Mouse (Mus musculus): ENCODE results near the gene Ssh1. TPM values are rescaled to one million over a fixed set of nuclear protein-coding genes. Genes with fewer than 3 reads are reported as not detected.

Ssh1 gene
- polyA plus RNA-seq, 1 experiment from 2014 or later = 19.0 TPM

DNA sequence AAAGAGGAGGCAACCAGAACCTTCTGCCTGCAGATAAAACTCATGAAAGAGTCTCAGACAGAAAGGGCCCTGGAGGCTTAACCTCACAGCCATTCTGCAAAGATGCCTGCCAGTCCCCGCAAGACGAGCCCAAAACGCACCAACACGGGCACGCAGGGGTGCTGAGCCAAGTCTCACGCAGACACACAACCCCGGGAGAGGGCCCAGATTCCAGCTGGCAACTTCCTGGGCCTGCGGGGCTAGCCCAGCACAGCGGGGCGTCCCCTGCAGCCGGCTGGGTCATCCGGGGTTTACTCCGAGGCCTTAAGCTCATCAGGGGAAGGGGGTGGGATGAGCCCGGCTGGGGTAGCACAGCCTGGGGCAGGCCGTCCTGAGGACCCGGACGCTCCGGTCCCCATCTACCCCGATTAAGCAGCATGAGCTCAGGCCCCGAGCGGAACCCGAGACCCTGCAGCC lies 635 bp downstream of the Ssh1 start:
- Histone ChIP-seq H3K9ac (peak overlapping the region; percentile 92), H3K4me1 (replicated peaks) (peaks cover 55% of the 10 kb centered on the region), H3K4me3 (peak overlapping the region; percentile 89), H3K27me3 (replicated peaks) (no peaks in the 10 kb centered on the region), H3K27ac (ENCODE audit: poor library complexity, severe bottlenecking) (peak overlapping the region; percentile 93), H3K4me2 (peak overlapping the region; percentile 89), H3K36me3 (peaks cover 9% of the 10 kb centered on the region), H3K9me3 (replicated peaks) (no peaks in the 10 kb centered on the region)
- under 1% methylated on average over 22 of the region's 22 CpGs for WGBS
- ATAC-seq (ENCODE audit: insufficient number of reproducible peaks, low FRiP score) = peak; percentile 42

DNA sequence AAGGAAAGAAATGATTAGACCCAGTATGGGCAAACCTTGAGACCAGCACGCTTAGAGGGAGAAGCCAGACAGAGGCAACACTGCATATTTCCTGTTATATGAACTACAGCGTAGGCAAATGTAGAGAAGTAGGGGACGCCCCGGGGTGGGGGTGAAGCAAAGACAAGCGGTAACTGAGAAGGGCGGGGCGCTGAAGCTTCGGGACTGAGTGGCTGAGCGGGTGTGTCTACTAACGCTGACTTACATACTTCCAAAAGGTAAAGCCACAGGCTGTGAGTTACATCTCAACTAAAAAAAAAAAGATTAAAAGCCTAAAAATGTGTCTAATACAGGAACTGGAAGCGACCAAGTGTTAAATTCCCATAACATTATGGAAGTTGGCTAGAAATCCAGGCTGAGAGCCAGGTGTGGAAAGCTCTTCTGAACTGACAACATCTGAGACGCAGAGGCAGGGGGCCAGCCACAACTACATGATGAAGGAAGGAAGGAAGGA lies 1.3 kb downstream of the Ssh1 start:
- peak overlapping the region; percentile 89 for H3K4me2 ChIP-seq
- H3K27ac ChIP-seq (ENCODE audit: poor library complexity, severe bottlenecking) = peak overlapping the region; percentile 93
- H3K9ac ChIP-seq = peak overlapping the region; percentile 92
- 16% methylated on average over 12 of the region's 12 CpGs for WGBS
- no peak for ATAC-seq (ENCODE audit: insufficient number of reproducible peaks, low FRiP score)
- H3K27me3 ChIP-seq (replicated peaks) = no peaks in the 10 kb centered on the region
- peak overlapping the region; percentile 89 for H3K4me3 ChIP-seq
- H3K4me1 ChIP-seq (replicated peaks) = peaks cover 56% of the 10 kb centered on the region
- H3K9me3 ChIP-seq (replicated peaks) = no peaks in the 10 kb centered on the region
- peaks cover 12% of the 10 kb centered on the region for H3K36me3 ChIP-seq

DNA sequence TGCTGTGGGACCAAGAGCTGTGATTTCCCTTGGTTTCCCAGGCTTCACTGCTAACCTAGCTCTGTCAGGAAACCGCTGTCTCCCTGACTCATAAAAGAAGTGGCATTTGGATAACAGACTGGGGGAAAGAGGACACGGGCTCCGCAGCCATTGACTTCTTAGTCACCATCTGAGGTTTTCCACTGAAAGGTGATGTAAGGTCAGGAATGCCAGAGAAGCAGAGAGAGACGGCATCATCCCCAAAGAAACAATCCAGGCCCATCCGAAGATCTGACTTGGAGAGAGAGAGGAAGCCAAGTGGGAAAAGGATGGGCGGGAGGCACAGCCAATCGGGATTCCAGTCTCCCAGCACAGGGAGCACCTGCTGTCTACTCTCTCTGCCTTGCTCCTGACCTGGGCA lies 2.6 kb downstream of the Ssh1 start:
- H3K9ac ChIP-seq = peak overlapping the region; percentile 31; the same call in 1 of the 2 replicates
- peaks cover 12% of the 10 kb centered on the region for H3K36me3 ChIP-seq
- H3K4me1 ChIP-seq (replicated peaks) = peaks cover 62% of the 10 kb centered on the region
- no peaks in the 10 kb centered on the region for H3K9me3 ChIP-seq (replicated peaks)
- 37% methylated on average over 7 of the region's 7 CpGs for WGBS
- H3K4me2 ChIP-seq = peak overlapping the region; percentile 89
- no peak overlapping the region for H3K27ac ChIP-seq (ENCODE audit: poor library complexity, severe bottlenecking)
- ATAC-seq (ENCODE audit: insufficient number of reproducible peaks, low FRiP score) = no peak
- H3K27me3 ChIP-seq (replicated peaks) = no peaks in the 10 kb centered on the region
- no peak overlapping the region for H3K4me3 ChIP-seq

DNA sequence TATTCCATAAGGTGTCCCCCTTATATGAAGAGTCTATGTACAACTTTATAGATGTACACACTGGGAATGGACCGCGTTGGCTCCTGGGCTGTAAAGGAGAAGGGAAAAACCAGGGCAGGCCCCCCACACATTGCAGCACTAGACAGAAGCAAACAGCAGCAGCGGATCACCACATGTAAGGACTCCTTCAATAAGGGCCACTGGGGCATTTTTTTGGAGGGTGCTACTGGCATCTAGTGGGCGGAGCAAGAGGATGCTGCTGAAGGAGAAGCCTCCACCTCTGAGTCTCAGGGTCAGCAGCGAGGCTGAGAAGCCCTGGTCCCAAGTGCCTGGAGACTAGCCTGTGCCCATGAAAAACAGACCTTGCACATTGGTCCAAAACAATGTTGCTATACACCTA lies 3.1 kb downstream of the Ssh1 start:
- Histone ChIP-seq H3K4me2 (no peak overlapping the region), H3K4me3 (no peak overlapping the region), H3K27me3 (replicated peaks) (no peaks in the 10 kb centered on the region), H3K9ac (no peak overlapping the region), H3K36me3 (peaks cover 12% of the 10 kb centered on the region), H3K4me1 (replicated peaks) (peaks cover 64% of the 10 kb centered on the region), H3K27ac (ENCODE audit: poor library complexity, severe bottlenecking) (no peak overlapping the region), H3K9me3 (replicated peaks) (no peaks in the 10 kb centered on the region)
- no peak for ATAC-seq (ENCODE audit: insufficient number of reproducible peaks, low FRiP score)
- 89% methylated on average over 5 of the region's 5 CpGs for WGBS

DNA sequence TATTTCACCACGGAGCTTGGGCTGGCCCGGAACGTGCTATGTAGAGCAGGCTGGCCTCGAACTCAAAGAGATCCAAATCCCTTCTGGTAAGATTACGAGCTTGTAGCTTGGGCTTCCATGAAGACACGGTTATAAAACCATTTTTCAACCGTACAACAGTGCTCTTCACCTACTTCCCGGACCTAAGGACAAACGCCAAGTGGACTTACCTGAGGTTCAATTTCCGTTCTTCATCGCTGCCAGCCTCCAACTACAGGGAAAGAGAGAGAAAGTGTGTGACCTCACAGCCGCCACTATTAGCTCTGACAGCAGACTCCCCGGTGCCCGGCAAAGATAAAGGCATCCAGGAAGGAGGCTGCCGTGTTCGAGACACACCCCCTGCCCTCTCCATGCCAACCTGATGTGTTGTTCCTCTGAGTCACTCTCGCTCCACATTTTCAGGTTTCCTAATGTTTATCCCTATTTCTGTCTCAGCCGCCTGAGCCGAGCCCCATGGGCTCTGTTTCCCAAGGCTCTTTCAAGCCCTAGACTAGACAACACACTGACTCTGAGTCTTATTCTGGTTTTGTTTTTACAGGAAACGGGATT lies 4.2 kb downstream of the Ssh1 start:
- peaks cover 12% of the 10 kb centered on the region for H3K36me3 ChIP-seq
- peaks cover 73% of the 10 kb centered on the region for H3K4me1 ChIP-seq (replicated peaks)
- H3K4me2 ChIP-seq = peak overlapping the region; percentile 5; the same call in 1 of the 2 replicates
- H3K9ac ChIP-seq = no peak overlapping the region
- H3K27ac ChIP-seq (ENCODE audit: poor library complexity, severe bottlenecking) = no peak overlapping the region
- H3K27me3 ChIP-seq (replicated peaks) = no peaks in the 10 kb centered on the region
- no peaks in the 10 kb centered on the region for H3K9me3 ChIP-seq (replicated peaks)
- no peak for ATAC-seq (ENCODE audit: insufficient number of reproducible peaks, low FRiP score)
- WGBS = 62% methylated on average over 20 of the region's 20 CpGs
- no peak overlapping the region for H3K4me3 ChIP-seq

DNA sequence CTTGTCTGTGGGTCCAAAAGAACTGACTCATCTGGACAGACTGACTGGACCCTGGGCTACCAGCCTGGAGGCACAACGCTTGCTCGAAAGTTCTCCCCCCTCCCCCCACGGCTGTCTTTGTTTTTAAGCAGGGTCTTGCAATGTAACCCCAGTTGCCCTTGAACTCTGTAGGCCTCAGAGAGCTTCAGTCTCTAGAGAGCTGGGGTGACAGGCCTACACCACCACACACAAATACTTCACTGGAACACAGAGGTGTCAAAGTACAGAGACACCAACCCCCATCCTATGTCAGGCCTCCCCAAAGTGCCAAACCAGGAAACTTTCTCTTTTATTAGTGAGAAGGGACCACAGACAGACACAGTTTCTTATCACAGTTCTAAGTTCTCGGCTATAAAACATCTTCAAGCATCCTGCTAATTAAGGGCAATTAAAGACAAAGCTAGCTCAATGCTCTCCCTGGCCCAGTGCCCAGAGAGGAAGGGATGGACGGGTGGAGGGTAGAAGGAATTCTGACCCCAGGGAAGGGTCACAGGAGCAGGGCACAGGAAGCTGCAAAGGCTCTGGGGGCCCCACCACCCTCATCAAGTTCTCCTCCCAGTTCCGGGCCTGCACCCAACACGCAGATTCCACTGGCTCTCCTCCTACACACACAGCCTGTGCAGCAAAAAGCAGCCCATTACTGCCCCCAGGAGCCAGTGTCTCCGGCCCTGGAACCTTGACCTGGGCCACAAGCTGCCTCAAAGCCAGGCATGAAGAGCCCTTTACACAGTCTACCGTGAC lies 7.3 kb downstream of the Ssh1 start:
- Histone ChIP-seq H3K36me3 (peaks cover 20% of the 10 kb centered on the region), H3K9ac (peak overlapping the region; percentile 37; the same call in 1 of the 2 replicates), H3K4me3 (no peak overlapping the region), H3K4me2 (peak overlapping the region; percentile 16; the same call in 1 of the 2 replicates), H3K27ac (ENCODE audit: poor library complexity, severe bottlenecking) (peak overlapping the region; percentile 69), H3K27me3 (replicated peaks) (no peaks in the 10 kb centered on the region), H3K4me1 (replicated peaks) (peaks cover 79% of the 10 kb centered on the region), H3K9me3 (replicated peaks) (no peaks in the 10 kb centered on the region)
- ATAC-seq (ENCODE audit: insufficient number of reproducible peaks, low FRiP score) = no peak
- WGBS = 35% methylated on average over 9 of the region's 9 CpGs

DNA sequence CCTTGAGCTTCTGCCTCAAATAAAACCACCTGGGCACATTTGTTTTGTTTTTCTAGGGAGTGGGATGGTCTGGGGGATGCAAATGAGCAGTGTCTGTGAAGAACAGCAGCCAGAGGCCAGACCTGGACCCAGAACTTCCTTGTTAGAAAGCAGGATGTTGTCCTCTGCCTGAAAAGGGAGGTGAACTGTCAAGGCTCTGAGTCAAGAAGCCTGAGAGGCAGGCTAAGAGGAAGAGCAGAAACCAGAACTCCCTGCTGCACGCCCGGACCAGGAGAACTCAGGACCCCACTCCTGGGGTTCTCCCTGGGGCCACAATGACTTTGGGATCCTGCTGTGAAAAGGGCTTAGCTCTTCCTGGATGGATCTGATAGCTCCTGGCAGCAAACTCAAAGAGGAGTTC lies 8.0 kb downstream of the Ssh1 start:
- Histone ChIP-seq H3K9ac (peak overlapping the region; percentile 37; the same call in 1 of the 2 replicates), H3K4me3 (no peak overlapping the region), H3K4me2 (no peak overlapping the region), H3K4me1 (replicated peaks) (peaks cover 78% of the 10 kb centered on the region), H3K27ac (ENCODE audit: poor library complexity, severe bottlenecking) (peak overlapping the region; percentile 69; the same call in 1 of the 2 replicates), H3K9me3 (replicated peaks) (no peaks in the 10 kb centered on the region), H3K36me3 (peaks cover 25% of the 10 kb centered on the region), H3K27me3 (replicated peaks) (no peaks in the 10 kb centered on the region)
- 69% methylated on average over 2 of the region's 2 CpGs for WGBS
- ATAC-seq (ENCODE audit: insufficient number of reproducible peaks, low FRiP score) = no peak

DNA sequence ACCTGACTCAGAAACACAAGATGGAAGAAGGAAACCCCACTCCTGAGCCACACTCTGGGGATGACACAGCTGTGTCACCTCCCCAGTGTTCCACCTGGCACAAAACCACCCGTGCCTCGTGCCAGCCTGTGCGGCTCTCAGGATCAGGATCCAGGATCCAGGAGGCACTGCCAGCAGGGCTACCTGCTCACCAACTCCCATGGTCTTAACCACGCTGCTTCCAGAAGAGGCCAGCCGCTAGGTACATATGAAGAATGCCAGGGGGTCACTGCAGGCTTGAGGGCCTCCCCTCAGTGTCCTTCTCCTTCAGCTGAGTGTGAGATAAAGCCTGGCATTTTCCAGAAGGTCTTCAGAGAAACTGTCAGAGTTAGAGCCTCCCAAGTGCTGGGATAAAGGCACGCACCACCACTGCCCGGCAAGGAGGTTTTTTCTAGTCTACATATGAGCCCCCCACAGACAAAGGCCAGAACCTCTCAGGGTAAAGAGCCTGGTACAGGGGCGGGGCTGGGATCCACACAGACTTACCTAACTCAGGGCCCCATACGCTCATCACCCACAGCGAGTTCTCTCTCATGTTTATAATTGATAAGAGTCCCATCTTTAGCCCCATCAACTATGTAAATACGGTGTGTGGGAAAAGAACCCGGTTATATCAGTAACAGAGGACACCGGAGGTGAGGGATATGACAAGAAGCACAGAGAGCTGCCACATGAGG lies 9.5 kb downstream of the Ssh1 start:
- 0 out of 2 replicates have a peak overlapping the region, but pooled peaks have one; percentile 20 for H3K9ac ChIP-seq

DNA sequence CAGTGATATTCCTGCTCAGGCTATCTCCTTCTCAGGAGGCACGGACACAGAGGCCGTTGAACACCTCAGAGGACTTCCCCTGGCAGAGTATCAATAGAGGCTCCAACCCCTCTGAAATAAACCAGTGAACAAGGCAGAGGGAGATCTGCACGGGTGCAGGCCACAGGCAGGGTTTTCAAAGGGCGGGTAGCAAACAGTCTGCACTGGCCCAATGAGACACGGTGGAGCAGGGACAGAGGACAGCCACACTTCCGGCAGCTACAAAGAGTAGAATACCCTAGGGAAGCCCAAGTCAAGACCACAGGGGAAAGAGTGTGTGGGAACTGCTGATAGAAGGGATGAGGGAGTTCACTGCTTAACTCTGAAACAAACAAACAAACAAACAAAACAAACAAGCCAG lies 10.2 kb downstream of the Ssh1 start:
- H3K27ac ChIP-seq (ENCODE audit: poor library complexity, severe bottlenecking) = no peak overlapping the region
- H3K4me1 ChIP-seq (replicated peaks) = peaks cover 73% of the 10 kb centered on the region
- no peak overlapping the region for H3K4me2 ChIP-seq
- peaks cover 19% of the 10 kb centered on the region; the same call in 1 of the 2 replicates for H3K36me3 ChIP-seq
- no peak overlapping the region for H3K4me3 ChIP-seq
- no peaks in the 10 kb centered on the region for H3K9me3 ChIP-seq (replicated peaks)
- no peaks in the 10 kb centered on the region for H3K27me3 ChIP-seq (replicated peaks)
- no peak for ATAC-seq (ENCODE audit: insufficient number of reproducible peaks, low FRiP score)
- no peak overlapping the region for H3K9ac ChIP-seq
- WGBS = 32% methylated on average over 6 of the region's 6 CpGs

More for the DNA sequence above, 9.5 kb downstream of the Ssh1 start:
- no peaks in the 10 kb centered on the region for H3K27me3 ChIP-seq (replicated peaks)
- WGBS = 66% methylated on average over 13 of the region's 13 CpGs
- no peak for ATAC-seq (ENCODE audit: insufficient number of reproducible peaks, low FRiP score)
- H3K27ac ChIP-seq (ENCODE audit: poor library complexity, severe bottlenecking) = no peak overlapping the region
- 0 out of 2 replicates have a peak overlapping the region, but pooled peaks have one; percentile 2 for H3K4me2 ChIP-seq
- no peak overlapping the region for H3K4me3 ChIP-seq
- H3K4me1 ChIP-seq (replicated peaks) = peaks cover 74% of the 10 kb centered on the region
- peaks cover 24% of the 10 kb centered on the region for H3K36me3 ChIP-seq
- no peaks in the 10 kb centered on the region for H3K9me3 ChIP-seq (replicated peaks)

DNA sequence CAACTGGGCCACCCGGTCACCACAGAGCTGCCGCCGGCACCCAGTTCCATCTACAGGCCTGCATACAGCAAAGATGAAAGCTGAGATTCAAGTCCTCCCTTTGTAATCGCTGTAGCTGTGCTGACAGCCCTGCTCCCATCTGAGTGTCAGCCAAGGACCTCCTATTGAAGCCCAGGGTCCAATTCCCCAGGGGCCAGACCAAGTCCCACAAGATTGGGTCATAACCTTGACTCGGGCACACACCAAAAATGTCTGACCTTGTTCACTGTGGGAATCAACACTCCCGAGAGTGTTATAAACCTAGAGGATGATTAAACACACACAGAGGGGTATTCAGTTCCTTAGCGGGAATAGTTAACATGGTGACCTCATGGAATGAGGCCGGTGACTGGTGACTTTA lies 11.9 kb downstream of the Ssh1 start:
- Histone ChIP-seq H3K36me3 (peaks cover 22% of the 10 kb centered on the region; the same call in 1 of the 2 replicates), H3K4me3 (no peak overlapping the region), H3K9ac (no peak overlapping the region), H3K27ac (ENCODE audit: poor library complexity, severe bottlenecking) (no peak overlapping the region), H3K27me3 (replicated peaks) (no peaks in the 10 kb centered on the region), H3K9me3 (replicated peaks) (no peaks in the 10 kb centered on the region), H3K4me2 (no peak overlapping the region), H3K4me1 (replicated peaks) (peaks cover 83% of the 10 kb centered on the region)
- WGBS = 65% methylated on average over 8 of the region's 8 CpGs
- ATAC-seq (ENCODE audit: insufficient number of reproducible peaks, low FRiP score) = no peak

DNA sequence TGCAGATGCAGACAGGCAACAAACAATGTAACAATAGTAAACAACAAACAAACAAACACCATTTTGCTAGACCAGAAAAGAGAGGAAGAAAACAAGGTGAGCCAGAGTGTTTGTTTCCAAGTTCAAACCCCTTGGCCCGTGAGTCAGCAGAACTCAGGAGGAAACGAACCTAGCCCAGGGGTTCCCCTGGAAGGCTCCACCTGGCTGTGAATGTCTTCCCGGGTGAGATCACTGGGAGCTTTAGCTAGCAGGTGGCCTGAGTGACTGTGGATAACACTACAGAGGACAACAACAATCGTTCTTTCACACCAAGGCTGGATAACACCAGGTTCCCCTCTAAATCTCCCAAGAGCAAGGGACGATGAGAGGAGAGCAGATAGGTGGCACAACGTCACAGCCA lies 12.5 kb downstream of the Ssh1 start:
- WGBS = 81% methylated on average over 6 of the region's 6 CpGs
- no peak for ATAC-seq (ENCODE audit: insufficient number of reproducible peaks, low FRiP score)
- Histone ChIP-seq H3K9ac (no peak overlapping the region), H3K4me3 (no peak overlapping the region), H3K9me3 (replicated peaks) (no peaks in the 10 kb centered on the region), H3K36me3 (peaks cover 22% of the 10 kb centered on the region; the same call in 1 of the 2 replicates), H3K4me1 (replicated peaks) (peaks cover 83% of the 10 kb centered on the region), H3K4me2 (no peak overlapping the region), H3K27me3 (replicated peaks) (no peaks in the 10 kb centered on the region), H3K27ac (ENCODE audit: poor library complexity, severe bottlenecking) (no peak overlapping the region)
